Mouse (Mus musculus) lung, postnatal 0 days (tissue): ENCODE measurements at regions not wholly inside any gene's neighbourhood (a gene's known extent, or its start where the extent isn't known, plus 50 kb on each side); places are given as distances from the start of the nearest gene placed in this dataset.
A peak's percentile ranks its signal among the peaks of the same experiment; 100 is the strongest.

Source experiments
- CTCF ChIP-seq: IDR thresholded peaks from 2 replicates; pipeline ENCODE4 v1.5.1; 2016; ENCODE audit warnings: antibody characterized with exemption, mild to moderate bottlenecking
- EP300 ChIP-seq: IDR thresholded peaks from 2 replicates; pipeline ENCODE4 v1.6.1; 2016; ENCODE audit warnings: antibody characterized with exemption, mild to moderate bottlenecking, control low read depth

GRCm38 (mm10) chr10:103784920-103785319, 357.9 kb upstream of the Gm21293 start:
- TF ChIP-seq CTCF (peak; percentile 54), EP300 (no peak)
